Mouse (Mus musculus) embryonic facial prominence, embryonic 12.5 days (tissue): Measurements from ENCODE around the gene Dgkh. TPM values are rescaled to one million over a fixed set of nuclear protein-coding genes. Genes with fewer than 3 reads are reported as not detected.
A peak's percentile ranks its signal among the peaks of the same experiment; 100 is the strongest.

Source experiments
- ATAC-seq: fragments of 200-750 bp; cut with Nextera tagmentation; 2 replicates; pipeline ENCODE4 v1.8.0; 2017; ENCODE audit not compliant: insufficient number of reproducible peaks, insufficient read depth, low FRiP score, low TSS enrichment
- H3K27ac ChIP-seq: fragments of 300-500 bp; sonication (generic); 2 replicates; pipeline ENCODE4 v1.5.1; 2016; ENCODE audit warnings: mild to moderate bottlenecking
- H3K27me3 ChIP-seq: fragments of 300-500 bp; sonication (generic); 2 replicates; pipeline ENCODE4 v1.6.1; 2016; ENCODE audit warnings: mild to moderate bottlenecking, moderate library complexity
- H3K36me3 ChIP-seq: fragments of 300-500 bp; sonication (generic); 2 replicates; pipeline ENCODE4 v1.6.1; 2016; ENCODE audit warnings: mild to moderate bottlenecking
- H3K4me1 ChIP-seq: fragments of 300-500 bp; sonication (generic); 2 replicates; pipeline ENCODE4 v1.6.1; 2016
- H3K4me2 ChIP-seq: fragments of 300-500 bp; sonication (generic); replicated peaks from 2 replicates; pipeline ENCODE4 v1.6.1; 2016; ENCODE audit warnings: mild to moderate bottlenecking, moderate library complexity
- H3K4me3 ChIP-seq: fragments of 300-500 bp; sonication (generic); 2 replicates; pipeline ENCODE4 v1.5.1; 2016; ENCODE audit warnings: mild to moderate bottlenecking
- H3K9ac ChIP-seq: fragments of 300-500 bp; sonication (generic); 2 replicates; pipeline ENCODE4 v1.6.1; 2016; ENCODE audit warnings: mild to moderate bottlenecking, moderate library complexity
- H3K9me3 ChIP-seq: fragments of 300-500 bp; sonication (generic); 2 replicates; pipeline ENCODE4 v1.6.1; 2016; ENCODE audit warnings: mild to moderate bottlenecking, moderate library complexity
- WGBS: fragments of 180-500 bp; shearing (Covaris S2); methylation state at CpG from one replicate; pipeline ENCODE4 v1.1.7; 2016; 5-methylcytosine and 5-hydroxymethylcytosine counted together
- polyA plus RNA-seq: library from polyadenylated mRNA; unstranded; fragments of >200 nt; fragmentation: Nextera tagmentation; extraction: Ambion mirVana; gene quantifications from 2 replicates; pipeline ENCODE4 v1.2.1, GENCODE M21; 2016

Gene Dgkh
- polyA plus RNA-seq, 1 experiment from 2014 or later, result 2.2 TPM

- H3K9ac ChIP-seq, result no peak overlapping the region
- no peak for ATAC-seq
- no peaks in the 10 kb centered on the region for H3K27me3 ChIP-seq
- H3K9me3 ChIP-seq, result no peaks in the 10 kb centered on the region
- H3K4me3 ChIP-seq, result no peak overlapping the region
- WGBS, result 58% methylated on average over 20 of the region's 20 CpGs
- no peaks in the 10 kb centered on the region for H3K36me3 ChIP-seq
- peaks cover 8% of the 10 kb centered on the region for H3K4me1 ChIP-seq
- no peak overlapping the region for H3K4me2 ChIP-seq
- H3K27ac ChIP-seq, result 0 out of 2 replicates have a peak overlapping the region, but pooled peaks have one; percentile 23
Measured at GRCm38 (mm10) chr14:78712565-78713148, 19.9 kb downstream of the Dgkh start.

GRCm38 (mm10) chr14:78710647-78711046 is 21.9 kb downstream of the Dgkh start:
- ATAC-seq, result no peak
- Histone ChIP-seq H3K27ac (no peak overlapping the region), H3K4me3 (no peak overlapping the region), H3K4me1 (peaks cover 8% of the 10 kb centered on the region), H3K36me3 (no peaks in the 10 kb centered on the region), H3K9me3 (no peaks in the 10 kb centered on the region), H3K27me3 (no peaks in the 10 kb centered on the region), H3K9ac (no peak overlapping the region), H3K4me2 (no peak overlapping the region)
- WGBS, result 80% methylated on average over 4 of the region's 4 CpGs

GRCm38 (mm10) chr14:78705616-78706015 is 27.0 kb downstream of the Dgkh start:
- Histone ChIP-seq H3K27ac (no peak overlapping the region), H3K36me3 (no peaks in the 10 kb centered on the region), H3K4me3 (no peak overlapping the region), H3K27me3 (no peaks in the 10 kb centered on the region), H3K9me3 (no peaks in the 10 kb centered on the region), H3K4me1 (0 out of 2 replicates have a peak, but pooled peaks cover 5% of the 10 kb centered on the region), H3K9ac (no peak overlapping the region), H3K4me2 (no peak overlapping the region)
- no peak for ATAC-seq
- 75% methylated on average over 3 of the region's 3 CpGs for WGBS

- Histone ChIP-seq H3K36me3 (no peaks in the 10 kb centered on the region), H3K4me3 (no peak overlapping the region), H3K4me2 (no peak overlapping the region), H3K9me3 (no peaks in the 10 kb centered on the region), H3K27ac (no peak overlapping the region), H3K9ac (no peak overlapping the region), H3K27me3 (no peaks in the 10 kb centered on the region), H3K4me1 (peaks cover 19% of the 10 kb centered on the region; the same call in 1 of the 2 replicates)
- WGBS, result 87% methylated on average over 4 of the region's 4 CpGs
- no peak for ATAC-seq
Measured at GRCm38 (mm10) chr14:78703989-78704388, 28.6 kb downstream of the Dgkh start.

GRCm38 (mm10) chr14:78703361-78703760 is 29.2 kb downstream of the Dgkh start:
- peaks cover 19% of the 10 kb centered on the region; the same call in 1 of the 2 replicates for H3K4me1 ChIP-seq
- no peaks in the 10 kb centered on the region for H3K9me3 ChIP-seq
- H3K9ac ChIP-seq, result no peak overlapping the region
- no peak overlapping the region for H3K4me3 ChIP-seq
- no peak for ATAC-seq
- no peaks in the 10 kb centered on the region for H3K36me3 ChIP-seq
- no peaks in the 10 kb centered on the region for H3K27me3 ChIP-seq
- H3K27ac ChIP-seq, result no peak overlapping the region
- 74% methylated on average over 6 of the region's 6 CpGs for WGBS
- no peak overlapping the region for H3K4me2 ChIP-seq

GRCm38 (mm10) chr14:78702048-78702447 is 30.5 kb downstream of the Dgkh start:
- no peak overlapping the region for H3K4me3 ChIP-seq
- no peak overlapping the region for H3K9ac ChIP-seq
- H3K4me1 ChIP-seq, result peaks cover 19% of the 10 kb centered on the region; the same call in 1 of the 2 replicates
- no peak for ATAC-seq
- H3K27me3 ChIP-seq, result no peaks in the 10 kb centered on the region
- no peaks in the 10 kb centered on the region for H3K9me3 ChIP-seq
- H3K4me2 ChIP-seq, result no peak overlapping the region
- 84% methylated on average over 4 of the region's 4 CpGs for WGBS
- H3K27ac ChIP-seq, result no peak overlapping the region
- H3K36me3 ChIP-seq, result no peaks in the 10 kb centered on the region

- 63% methylated on average over 8 of the region's 8 CpGs for WGBS
- Histone ChIP-seq H3K4me3 (no peak overlapping the region), H3K9ac (no peak overlapping the region), H3K9me3 (no peaks in the 10 kb centered on the region), H3K27ac (no peak overlapping the region), H3K27me3 (no peaks in the 10 kb centered on the region), H3K36me3 (no peaks in the 10 kb centered on the region), H3K4me1 (peaks cover 19% of the 10 kb centered on the region; the same call in 1 of the 2 replicates), H3K4me2 (no peak overlapping the region)
- ATAC-seq, result no peak
Measured at GRCm38 (mm10) chr14:78701501-78701900, 31.1 kb downstream of the Dgkh start.

GRCm38 (mm10) chr14:78701087-78701486 is 31.5 kb downstream of the Dgkh start:
- Histone ChIP-seq H3K4me2 (no peak overlapping the region), H3K27ac (no peak overlapping the region), H3K36me3 (no peaks in the 10 kb centered on the region), H3K4me1 (peaks cover 19% of the 10 kb centered on the region; the same call in 1 of the 2 replicates), H3K4me3 (no peak overlapping the region), H3K9me3 (no peaks in the 10 kb centered on the region), H3K27me3 (no peaks in the 10 kb centered on the region), H3K9ac (no peak overlapping the region)
- 62% methylated on average over 9 of the region's 9 CpGs for WGBS
- no peak for ATAC-seq

- no peak overlapping the region for H3K4me3 ChIP-seq
- ATAC-seq, result no peak
- H3K36me3 ChIP-seq, result no peaks in the 10 kb centered on the region
- no peak overlapping the region for H3K9ac ChIP-seq
- H3K9me3 ChIP-seq, result no peaks in the 10 kb centered on the region
- no peaks in the 10 kb centered on the region for H3K27me3 ChIP-seq
- H3K4me1 ChIP-seq, result peaks cover 19% of the 10 kb centered on the region; the same call in 1 of the 2 replicates
- no peak overlapping the region for H3K4me2 ChIP-seq
- no peak overlapping the region for H3K27ac ChIP-seq
- WGBS, result 78% methylated on average over 3 of the region's 3 CpGs
Measured at GRCm38 (mm10) chr14:78699634-78700033, 32.9 kb downstream of the Dgkh start.

- no peak for ATAC-seq
- no peak overlapping the region for H3K27ac ChIP-seq
- peaks cover 19% of the 10 kb centered on the region; the same call in 1 of the 2 replicates for H3K4me1 ChIP-seq
- H3K36me3 ChIP-seq, result no peaks in the 10 kb centered on the region
- H3K4me2 ChIP-seq, result no peak overlapping the region
- no peak overlapping the region for H3K9ac ChIP-seq
- no peak overlapping the region for H3K4me3 ChIP-seq
- H3K27me3 ChIP-seq, result no peaks in the 10 kb centered on the region
- WGBS, result 82% methylated on average over 5 of the region's 5 CpGs
- H3K9me3 ChIP-seq, result no peaks in the 10 kb centered on the region
Measured at GRCm38 (mm10) chr14:78699196-78699595, 33.4 kb downstream of the Dgkh start.

- Histone ChIP-seq H3K9me3 (no peaks in the 10 kb centered on the region), H3K36me3 (no peaks in the 10 kb centered on the region), H3K4me3 (no peak overlapping the region), H3K9ac (no peak overlapping the region), H3K4me1 (no peaks in the 10 kb centered on the region), H3K27me3 (no peaks in the 10 kb centered on the region), H3K27ac (no peak overlapping the region), H3K4me2 (no peak overlapping the region)
- no peak for ATAC-seq
- 92% methylated on average over 8 of the region's 8 CpGs for WGBS
Measured at GRCm38 (mm10) chr14:78694121-78694520, 38.5 kb downstream of the Dgkh start.

- Histone ChIP-seq H3K9me3 (no peaks in the 10 kb centered on the region), H3K27ac (no peak overlapping the region), H3K36me3 (no peaks in the 10 kb centered on the region), H3K9ac (no peak overlapping the region), H3K27me3 (no peaks in the 10 kb centered on the region), H3K4me1 (no peaks in the 10 kb centered on the region), H3K4me3 (no peak overlapping the region), H3K4me2 (no peak overlapping the region)
- 44% methylated on average over 4 of the region's 4 CpGs for WGBS
- no peak for ATAC-seq
Measured at GRCm38 (mm10) chr14:78692602-78693001, 40.0 kb downstream of the Dgkh start.
